Mouse (Mus musculus): Measurements from ENCODE around the gene E330021D16Rik.

DNA sequence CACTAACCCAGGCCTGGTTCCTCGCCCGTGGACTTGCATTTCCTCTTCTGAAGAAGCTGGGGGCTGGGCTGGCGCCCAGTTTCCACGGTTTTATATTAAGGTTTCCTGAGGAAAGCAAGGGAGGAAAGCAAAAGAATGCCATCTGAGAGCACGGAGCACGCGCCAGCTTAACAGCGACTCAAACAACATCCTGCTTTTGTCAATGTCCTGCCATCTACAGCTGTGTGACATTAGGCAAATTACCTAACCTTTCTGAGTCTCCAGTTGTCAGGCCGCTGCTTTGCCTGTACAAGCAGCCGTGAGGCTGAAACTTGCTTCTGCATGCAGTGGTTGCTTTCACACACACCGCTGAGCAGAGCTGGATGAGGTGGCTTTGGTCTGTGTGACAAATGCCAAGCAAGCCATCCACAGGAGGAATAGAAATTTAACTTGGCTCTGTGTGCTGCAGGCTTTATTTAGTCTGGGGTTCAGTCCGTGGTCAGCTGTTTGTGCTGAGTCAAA is 48.8 kb upstream of the E330021D16Rik start:
- TF ChIP-seq CTCF (IDR thresholded peaks at IDR 0.05; ENCODE audit: control insufficient read depth, insufficient read depth, insufficient replicate concordance, low read depth, low read length) (no peak), POLR2A (IDR thresholded peaks at IDR 0.05; ENCODE audit: control insufficient read depth, low read depth, low read length) (no peak)

All from testis, adult 2 months (tissue).